Mouse (Mus musculus) adrenal gland, adult (tissue): Measurements from ENCODE around the gene Dnah14.

Source experiments
- DNase-seq, 2 experiments: peaks; one replicate each; pipeline ENCODE4 v3.0.0; 2022 to 2023; ENCODE audit warnings: low spot score in 1 of 2; ENCODE audit not compliant: inconsistent age in 2 of 2

Gene Dnah14

DNA sequence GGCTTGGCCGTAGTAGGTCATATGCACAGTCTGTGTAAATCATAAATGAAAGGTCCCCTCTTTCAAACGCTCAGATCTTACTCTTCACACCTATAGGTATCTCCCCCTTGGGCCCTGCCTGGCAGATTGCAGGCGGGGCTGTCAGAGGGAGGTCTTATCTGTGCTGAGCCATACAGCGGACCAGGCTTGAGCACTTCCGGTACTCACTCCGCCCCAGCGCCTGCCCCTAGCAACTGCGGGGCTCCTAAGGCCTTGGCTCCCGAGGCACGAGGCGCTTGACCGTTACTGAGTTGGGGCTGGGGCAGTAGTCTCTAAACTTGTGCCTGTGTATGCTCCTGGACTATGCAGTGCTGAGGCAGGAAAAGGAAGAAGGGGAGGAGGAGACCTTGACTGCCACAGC is at the start of gene Dnah14:
Dnah14 (plus strand) TSS at position 238 of the 400 bp plus-strand sequence.
- DNase-seq, result no peak

- peak; percentile 83 to 94 for DNase-seq
Observed at GRCm38 (mm10) chr1:181529368-181529767, 47.0 kb upstream of the Dnah14 start.

GRCm38 (mm10) chr1:181535165-181535873 is 41.0 kb upstream of the Dnah14 start:
- DNase-seq, result peak; percentile 67 to 87

- DNase-seq, result peak in 1 of 2 experiments; percentile 72
Observed at GRCm38 (mm10) chr1:181537627-181538525, 38.5 kb upstream of the Dnah14 start.

DNA sequence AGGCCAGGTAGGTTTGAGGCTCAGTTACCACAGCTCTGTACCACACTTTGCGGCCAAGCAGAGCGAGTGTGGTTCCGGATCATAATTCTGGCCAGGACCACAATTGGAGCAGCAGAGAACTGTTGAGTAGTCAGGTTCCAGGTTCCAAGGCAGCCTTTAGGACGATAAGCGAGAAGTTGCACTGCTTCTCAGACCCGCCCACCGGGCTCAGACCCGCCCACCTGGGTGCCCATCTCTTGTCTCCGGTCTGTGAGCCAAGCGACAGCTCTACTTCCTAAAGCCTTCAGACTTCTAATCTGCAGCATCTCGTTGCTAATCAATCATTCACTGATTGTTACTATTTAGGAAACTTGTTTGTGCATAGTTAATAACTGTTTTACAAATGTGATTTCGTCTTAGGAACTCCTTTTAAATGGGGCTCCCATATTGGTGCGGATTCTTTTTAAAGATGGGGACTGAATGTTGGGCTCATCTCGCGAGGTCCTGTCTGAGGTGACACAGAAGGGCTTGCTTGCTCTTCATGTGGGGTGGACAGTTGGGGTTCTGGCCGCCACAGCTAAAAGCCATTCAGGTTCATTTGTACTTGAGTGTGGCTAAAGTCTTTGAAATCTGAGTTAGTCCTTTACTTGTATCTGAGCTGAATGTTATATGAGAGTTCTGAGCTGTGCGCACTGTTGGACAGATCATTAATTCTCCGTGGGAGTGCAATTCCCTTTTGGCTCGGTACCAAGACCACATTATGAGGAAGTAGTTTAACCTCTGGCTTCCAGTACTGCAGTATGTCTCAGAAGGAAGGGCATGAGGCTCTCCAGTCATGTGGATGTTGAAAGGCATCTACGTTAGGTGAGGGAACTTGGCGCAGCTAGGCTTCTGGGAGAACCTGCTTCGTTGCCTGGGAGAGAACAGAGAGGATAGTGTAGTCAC is 36.3 kb upstream of the Dnah14 start:
- DNase-seq, result peak in 1 of 2 experiments; percentile 30

DNA sequence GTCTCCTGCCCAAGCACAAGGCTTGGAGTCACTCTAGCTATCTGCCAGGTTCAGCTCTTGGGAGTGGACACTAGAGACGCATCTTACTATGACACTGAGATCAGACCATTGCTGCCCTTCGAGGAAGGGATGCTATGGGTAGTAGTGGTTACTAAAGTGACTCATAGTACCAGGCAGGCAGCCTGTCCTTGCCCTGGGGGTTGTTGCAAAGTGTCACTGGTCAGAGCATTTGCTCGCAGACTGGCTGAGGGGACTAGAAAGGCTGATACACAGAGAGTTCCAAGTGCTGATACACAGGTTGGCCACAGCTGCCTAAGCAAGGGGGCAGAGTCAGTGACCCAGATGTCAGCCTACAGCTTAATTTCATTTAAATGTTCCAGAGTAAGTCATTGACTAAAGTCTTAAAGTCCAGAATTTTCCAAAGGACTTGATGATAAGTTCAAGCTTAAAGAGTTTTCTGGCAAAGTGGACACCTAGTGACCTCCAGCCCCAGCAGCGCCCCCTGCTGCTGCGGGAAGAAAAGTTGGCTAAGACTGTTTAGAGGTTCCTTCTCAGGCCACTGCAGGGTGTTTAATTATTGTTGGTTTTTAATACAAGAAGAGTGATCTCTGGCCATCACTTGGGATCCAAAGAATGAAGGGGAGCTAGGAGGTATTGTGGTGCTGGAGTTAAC is 32.5 kb upstream of the Dnah14 start:
- peak; percentile 54 to 87 for DNase-seq

- DNase-seq, result peak; percentile 61 to 89
Observed at GRCm38 (mm10) chr1:181545044-181545772, 31.2 kb upstream of the Dnah14 start.

DNA sequence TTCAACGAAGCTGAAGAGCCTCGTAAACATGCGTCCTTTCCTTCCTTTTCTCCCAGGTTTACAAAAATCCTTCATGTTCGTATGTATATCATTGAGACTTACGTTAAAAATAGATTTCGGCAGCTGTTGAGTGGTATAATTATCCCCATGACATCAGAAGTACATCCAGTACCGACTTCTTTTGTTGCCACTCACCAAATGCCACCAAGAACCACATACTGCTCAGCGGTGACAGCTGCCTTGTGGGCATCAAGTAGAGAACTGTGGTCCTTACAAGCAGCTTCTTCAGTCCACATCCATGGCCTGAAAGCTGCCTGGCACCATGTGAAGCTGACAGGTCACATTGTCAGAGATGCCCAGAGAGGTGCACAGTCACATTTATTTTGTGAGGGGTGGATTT is 26.4 kb upstream of the Dnah14 start:
- DNase-seq, result peak in 1 of 2 experiments; percentile 18

DNA sequence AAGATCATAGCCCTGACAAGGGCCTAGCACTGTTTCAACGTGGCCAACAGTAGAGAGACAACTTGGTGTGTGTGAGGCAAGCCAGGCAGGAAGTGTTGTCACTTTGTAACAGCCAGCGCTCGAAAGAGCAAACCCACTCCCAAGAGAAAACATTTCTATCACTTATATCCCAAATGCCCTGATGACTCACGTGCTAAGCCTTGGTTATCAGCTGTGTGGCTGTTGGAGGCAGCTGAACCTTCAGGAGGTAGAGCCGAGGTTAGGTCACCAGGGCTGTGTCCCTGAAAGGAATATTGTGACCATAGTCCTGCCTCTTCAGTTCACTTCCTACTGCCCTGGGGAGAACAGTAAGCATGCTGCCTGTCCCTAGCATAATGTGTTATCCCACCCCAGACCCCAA is 25.5 kb upstream of the Dnah14 start:
- DNase-seq, result peak in 1 of 2 experiments; percentile 73

GRCm38 (mm10) chr1:181552533-181553410 is 23.6 kb upstream of the Dnah14 start:
- DNase-seq, result peak; percentile 63 to 85

DNA sequence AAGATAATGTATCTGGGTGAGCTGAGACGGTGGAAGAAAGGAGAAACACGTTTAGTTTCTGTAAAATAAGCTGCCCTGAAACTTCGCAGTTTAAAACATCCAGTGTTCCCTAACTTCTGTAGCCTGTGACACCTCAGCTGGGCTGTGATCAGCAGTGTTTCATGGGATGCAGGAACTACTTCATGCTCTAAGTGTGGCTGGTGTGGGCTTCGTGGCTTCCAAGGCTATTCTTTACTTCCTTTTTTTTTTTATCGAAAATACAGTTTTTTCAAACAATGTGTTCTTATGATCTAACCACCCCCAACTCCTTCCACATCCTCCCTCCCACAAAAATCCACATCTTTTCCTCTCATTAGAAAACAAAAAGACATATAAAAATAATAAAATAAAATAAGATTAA is 20.9 kb upstream of the Dnah14 start:
- no peak for DNase-seq

GRCm38 (mm10) chr1:181559655-181560054 is 16.7 kb upstream of the Dnah14 start:
- no peak for DNase-seq

GRCm38 (mm10) chr1:181560325-181560724 is 16.0 kb upstream of the Dnah14 start:
- peak in 1 of 2 experiments; percentile 52 for DNase-seq

GRCm38 (mm10) chr1:181560896-181561767 is 15.2 kb upstream of the Dnah14 start:
- DNase-seq, result no peak

DNA sequence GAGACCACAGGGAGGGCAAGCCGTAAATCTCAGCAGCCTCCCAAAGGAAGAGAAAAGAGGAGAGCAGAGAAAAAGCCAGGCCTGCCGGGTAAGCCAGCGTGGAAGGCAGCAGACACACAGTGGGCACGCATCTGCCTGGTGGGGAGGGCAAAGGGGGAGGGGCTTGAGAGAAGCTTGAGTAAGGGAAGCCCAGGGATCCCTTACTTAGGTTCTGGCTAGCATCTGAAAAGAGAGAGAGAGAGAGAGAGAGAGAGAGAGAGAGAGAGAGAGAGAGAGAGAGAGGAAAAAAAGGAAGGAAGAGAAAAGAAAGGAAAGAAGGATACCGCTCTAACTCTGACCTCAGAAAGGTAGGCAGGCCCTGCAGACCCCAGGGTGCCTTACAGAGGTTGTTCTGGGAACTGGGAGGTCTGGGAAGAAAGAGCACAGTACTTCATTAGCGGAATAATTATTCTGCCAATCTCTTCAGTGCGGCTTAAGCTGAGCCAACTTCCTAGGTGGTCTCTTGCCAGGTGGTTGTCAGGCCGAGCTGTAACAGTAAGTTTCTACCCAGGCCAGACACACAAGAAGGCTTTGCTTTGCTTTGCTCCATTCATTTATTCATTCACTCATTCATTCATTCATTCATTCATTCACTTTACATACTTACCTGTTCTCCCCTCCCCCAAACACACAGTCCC is 14.5 kb upstream of the Dnah14 start:
- DNase-seq, result no peak

DNA sequence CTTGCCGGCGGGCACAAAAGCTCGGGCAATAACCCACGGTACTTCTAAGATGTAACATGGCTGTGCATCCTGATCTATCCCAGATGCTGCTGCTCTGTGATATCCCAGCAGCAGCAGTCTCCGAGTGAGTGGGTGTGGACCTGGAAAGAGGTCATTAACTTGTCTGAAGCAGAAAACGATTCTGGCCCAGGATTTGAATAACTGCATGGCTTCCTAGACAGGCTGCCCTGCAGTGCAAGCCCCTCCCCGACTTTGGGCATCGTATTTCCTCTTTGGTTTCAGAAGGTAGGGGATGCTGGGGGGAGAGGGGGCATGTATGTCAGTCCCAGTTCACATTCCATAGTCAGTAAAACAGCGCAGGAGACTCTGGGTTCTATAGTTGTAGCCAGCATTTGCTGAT is 6.9 kb upstream of the Dnah14 start:
- no peak for DNase-seq

DNA sequence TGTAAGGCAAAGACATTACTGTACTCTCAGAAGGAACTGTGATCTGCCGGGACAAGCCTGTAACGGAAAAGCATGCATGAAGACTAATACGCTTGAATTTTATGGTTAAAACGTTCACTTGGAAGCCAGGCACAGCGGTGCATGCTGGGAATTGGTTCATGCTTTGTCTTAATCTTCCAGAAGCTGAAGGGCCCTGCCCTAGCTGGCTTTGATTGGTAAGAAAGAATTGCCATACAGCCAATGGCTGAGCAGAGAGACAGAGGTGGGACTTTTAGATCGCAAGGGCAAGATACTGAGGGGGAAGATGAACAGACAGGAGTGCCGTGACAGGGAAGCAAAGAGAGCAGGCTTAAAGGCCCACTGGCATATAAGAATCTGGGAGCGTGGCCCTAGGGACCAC is 6.8 kb downstream of the Dnah14 start:
- no peak for DNase-seq
